Mouse (Mus musculus): ENCODE data around the gene Gm20388. TPM values are rescaled to one million over a fixed set of nuclear protein-coding genes. Genes with fewer than 3 reads are reported as not detected.

Gene Gm20388
- total RNA-seq, 2 experiments from 2014 or later = 6.8 to 7.8 TPM

DNA sequence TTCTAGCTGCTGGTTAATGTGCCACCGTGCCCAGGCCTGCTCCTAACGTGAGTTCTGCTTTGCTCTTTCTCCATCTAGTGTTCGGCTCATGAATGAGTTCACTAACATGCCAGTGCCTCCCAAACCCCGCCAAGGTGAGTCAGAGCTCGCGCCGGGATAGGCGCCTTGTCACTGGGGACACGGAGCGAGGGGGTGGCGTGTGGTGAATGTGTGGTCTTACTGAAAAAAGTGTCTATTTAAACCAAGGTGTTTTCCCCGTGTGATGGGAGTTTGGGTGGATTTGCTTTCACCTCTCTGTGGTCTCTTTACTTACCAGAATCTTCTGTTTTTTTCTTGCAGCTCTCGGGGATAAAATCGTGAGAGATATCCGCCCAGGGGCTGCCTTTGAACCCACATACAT, 37.7 kb downstream of the Gm20388 start:
- DNase-seq = no peak
- intact Hi-C loops (cut with DNase I) = loop anchor here (5.0 kb wide), 1 partner anchor 34 kb away; no protein-coding TSS in a partner anchor

DNA sequence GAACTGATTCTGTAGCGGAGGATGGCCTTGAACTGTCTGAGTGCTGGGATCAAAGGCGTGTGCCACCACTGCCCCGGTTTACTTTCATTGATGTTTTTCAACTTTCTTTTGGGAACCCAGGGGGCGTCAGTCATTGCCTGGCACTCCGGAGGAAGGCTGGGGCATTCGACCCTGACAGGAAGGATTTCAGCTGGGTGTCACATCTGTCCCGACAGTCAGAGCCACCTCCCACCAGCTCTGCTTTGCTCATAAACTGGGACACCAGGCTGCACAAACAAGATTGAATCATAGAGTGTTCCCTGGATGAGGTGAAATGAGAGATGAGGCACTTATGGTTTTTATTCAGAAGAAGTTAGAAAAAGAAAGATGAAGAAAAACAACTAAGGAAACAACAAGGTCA, 41.6 kb downstream of the Gm20388 start:
- intact Hi-C loops (cut with DNase I) = no loop called here

DNA sequence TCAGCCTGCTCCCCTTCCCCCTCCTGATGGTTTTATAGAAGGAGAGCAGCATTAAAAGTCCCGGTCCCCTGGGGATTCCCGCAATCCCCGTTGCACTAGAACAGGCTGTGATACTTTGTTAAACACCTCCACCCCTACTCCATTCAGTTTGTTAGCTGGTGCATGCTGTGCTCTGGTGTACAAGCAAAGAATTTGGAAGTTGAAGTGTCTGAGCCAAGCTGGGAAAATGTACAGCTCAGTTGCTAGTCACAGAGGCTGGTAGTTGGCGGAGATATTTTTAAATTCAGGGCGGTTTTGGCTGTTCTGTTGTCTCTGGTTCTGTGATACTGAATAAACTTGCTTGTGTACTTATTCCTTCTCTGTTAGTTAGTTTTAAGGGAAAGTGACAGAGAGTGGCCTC, 42.1 kb downstream of the Gm20388 start:
- intact Hi-C loops (cut with DNase I) = no loop called here
- no peak for DNase-seq

More for the DNA sequence above, 41.6 kb downstream of the Gm20388 start:
- DNase-seq = no peak

DNA sequence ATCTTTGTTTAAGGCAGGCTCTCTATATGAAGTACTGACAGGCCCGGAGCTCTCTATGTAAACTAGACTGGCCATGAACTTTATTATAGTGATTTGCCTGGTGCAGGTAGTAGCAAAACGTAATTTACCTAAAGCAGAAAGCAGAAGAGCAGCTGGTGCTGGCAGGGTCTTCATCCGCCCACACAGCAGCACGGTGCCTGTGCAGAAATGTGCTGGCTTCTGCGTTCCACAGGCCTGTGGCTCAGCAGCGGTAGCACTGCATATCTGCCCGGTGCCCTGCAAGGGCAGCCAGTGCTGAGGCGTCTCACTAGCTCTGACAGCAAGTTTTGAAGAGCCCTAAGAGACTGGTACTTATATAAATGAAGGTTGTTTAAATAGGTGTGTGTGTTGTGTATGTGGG, 44.7 kb downstream of the Gm20388 start:
- intact Hi-C loops (cut with DNase I) = no loop called here
- no peak for DNase-seq

DNA sequence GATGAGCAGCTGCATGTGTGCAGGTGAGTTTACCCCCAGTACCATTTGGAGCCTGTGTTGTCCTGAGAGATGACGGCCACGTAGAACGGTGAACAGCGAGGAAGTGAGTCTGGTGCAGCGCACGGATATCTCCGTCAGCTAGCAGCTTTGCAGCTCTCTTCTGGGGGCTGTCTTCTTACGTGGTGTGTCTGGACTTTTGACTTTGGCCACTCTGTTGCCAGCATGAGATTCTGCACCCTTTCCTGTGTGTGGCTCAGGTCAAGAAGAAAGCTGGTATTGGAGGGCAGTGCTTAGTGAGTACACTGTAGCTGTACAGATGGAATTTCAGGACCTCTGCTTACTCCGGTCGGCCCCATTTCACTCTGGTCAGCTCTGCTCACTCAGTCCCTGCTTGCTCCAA, 47.4 kb downstream of the Gm20388 start:
- intact Hi-C loops (cut with DNase I) = no loop called here
- no peak for DNase-seq

DNA sequence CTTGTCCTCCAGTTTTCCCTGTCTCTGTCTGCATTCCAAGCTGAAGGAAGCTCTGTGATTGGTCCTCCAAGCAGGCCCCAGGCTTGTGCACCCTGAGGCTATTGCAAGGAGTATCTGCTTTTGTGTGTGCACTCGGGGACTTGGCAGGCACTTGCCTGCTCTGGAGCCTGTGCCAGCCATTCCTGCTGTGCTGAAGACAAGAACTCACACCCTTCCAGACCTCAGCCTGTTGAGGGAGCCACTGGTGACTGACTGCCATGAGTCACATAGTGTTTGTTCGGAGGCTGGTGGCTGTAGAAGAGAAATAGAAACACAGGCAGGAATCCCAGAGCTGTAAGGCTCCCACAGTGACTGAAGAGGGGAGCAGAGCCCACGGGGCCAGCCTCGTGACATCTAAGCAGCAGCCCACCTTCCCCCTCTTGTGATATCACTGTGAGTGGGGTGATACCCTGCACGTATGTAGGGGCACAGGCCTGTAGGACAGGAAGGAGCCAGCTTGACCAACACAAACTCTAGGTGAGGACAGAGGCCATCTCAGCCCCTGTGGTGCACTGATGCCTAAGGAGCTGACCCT, 50.0 kb downstream of the Gm20388 start:
- DNase-seq = peak; percentile 39 to 56
- intact Hi-C loops (cut with DNase I) = no loop called here

DNA sequence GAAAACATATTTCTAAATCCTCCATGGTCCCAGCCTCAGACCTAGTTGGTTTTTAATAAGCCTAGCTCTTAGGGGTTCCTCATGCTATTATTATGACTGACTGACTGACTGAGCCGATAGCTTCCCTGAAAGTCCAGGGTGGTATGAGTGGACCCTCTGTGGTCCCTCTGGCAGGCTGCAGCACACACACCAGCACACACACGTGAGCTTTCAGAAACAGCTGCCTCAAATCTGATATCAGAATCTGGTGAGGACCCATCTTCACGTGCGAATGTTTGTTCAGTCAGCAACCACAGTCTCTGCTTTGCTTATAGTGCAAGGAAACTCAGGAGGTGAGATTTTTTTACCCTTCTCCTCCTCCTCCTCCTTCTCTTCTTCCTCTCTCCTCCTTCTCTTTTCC, 54.2 kb downstream of the Gm20388 start:
- no peak for DNase-seq
- intact Hi-C loops (cut with DNase I) = no loop called here

DNA sequence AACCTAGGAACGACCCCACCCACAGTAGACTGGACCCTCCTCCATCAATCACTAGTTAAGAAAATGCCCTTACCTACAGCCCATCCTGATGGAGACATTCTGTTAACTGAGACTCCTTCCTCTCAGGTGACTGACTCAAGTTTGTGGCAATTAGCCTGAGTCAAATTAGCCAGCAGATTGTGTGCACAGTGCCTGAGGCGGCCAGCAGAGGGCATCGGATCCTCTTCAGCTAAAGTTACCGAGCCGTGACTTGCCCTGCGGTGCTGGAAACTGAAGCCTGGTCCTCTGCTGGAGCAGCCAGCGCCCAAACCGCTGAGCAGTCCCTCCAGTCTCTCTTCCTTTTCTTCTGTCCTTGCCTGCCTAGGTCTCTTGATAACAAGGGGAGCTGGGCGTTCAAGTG, 56.8 kb downstream of the Gm20388 start:
- DNase-seq = no peak
- intact Hi-C loops (cut with DNase I) = no loop called here

DNA sequence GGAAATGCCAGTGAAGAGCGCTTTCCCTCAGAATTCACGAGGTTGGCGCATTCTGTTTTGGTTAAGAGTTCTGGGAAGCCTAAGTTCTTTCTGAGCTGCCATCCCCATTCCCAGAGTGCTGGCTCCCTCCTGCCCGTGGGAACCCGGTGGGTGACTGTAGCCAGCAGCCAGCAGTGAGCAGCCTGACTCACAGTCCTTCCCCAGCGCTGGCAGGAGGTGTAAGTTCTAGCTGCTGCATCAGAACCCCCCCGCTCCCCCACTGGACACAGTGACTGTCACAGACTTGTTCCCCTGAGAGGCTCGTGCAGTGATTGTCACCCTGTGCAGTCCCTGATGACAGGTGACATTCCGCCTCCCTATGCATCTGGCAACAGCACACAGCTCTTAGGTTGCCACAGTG, 59.5 kb downstream of the Gm20388 start:
- no peak for DNase-seq
- intact Hi-C loops (cut with DNase I) = no loop called here

DNA sequence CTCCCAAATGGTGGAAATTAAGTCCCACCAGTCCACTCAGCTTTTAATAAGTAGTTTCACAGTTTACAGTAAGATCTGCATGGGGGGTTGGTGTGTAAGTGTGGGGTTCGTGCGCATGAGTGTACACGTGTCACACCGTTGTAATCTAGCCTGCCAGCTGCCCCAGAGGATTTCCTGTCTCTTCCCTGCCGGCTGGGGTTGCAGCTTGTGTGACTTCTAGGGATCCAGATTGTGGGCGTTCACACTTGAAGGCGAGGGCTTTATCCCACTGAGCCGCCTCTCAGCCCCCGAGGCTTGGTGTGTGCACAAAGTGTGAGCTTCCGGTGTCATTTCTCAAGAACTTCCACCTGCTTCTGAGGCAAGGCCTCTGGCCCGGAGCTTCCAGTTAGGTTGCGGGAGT, 61.9 kb downstream of the Gm20388 start:
- DNase-seq = no peak
- intact Hi-C loops (cut with DNase I) = no loop called here

DNA sequence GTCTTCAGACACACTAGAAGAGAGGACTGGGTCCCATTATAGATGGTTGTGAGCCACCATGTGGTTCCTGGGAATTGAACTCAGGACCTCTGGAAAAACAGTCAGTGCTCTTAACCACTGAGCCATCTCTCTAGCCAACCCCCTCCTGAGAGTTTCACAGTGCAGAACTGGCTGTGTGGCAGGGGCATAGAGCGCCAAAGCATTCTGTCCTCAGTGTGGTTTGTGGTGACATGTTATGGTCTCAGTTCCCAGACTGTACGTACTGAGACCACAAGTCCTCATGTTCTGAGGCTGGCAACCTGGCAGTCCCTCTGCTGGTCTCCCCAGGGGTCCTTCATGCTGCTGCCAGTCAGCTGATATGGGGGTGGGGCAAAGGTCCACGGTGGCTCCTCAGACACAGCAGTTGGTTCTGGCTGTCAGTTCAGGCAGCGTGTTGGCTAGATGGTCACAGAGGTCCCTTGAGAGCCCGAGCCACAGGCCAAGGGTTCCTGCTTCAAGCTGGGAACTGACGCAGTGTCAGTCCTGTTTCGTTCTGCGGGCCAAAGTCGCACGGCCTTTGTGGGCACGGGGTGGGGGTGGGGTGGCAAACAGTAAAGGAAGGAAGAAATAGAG, 68.2 kb downstream of the Gm20388 start:
- intact Hi-C loops (cut with DNase I) = no loop called here
- DNase-seq = no peak

DNA sequence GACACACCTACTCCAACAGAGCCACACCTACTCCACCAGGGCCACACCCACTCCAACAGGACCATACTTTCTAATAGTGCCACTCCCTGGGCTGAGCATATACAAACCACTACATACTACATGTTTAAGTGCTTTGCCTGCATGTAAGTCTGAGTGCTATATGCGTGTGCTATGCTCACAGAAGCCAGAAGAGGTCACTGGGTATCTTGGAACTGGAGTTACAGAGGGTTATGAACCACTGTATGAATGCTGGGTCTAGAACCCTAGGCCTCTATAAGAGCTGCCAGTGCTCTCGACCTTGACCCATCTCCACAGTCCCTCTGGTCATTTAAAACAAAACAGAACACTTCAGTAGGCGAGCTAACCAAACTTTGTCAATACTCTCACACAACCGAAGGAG, 70.6 kb downstream of the Gm20388 start:
- intact Hi-C loops (cut with DNase I) = loop anchor here (5.0 kb wide), 1 partner anchor 34 kb away; no protein-coding TSS in a partner anchor
- no peak for DNase-seq

DNA sequence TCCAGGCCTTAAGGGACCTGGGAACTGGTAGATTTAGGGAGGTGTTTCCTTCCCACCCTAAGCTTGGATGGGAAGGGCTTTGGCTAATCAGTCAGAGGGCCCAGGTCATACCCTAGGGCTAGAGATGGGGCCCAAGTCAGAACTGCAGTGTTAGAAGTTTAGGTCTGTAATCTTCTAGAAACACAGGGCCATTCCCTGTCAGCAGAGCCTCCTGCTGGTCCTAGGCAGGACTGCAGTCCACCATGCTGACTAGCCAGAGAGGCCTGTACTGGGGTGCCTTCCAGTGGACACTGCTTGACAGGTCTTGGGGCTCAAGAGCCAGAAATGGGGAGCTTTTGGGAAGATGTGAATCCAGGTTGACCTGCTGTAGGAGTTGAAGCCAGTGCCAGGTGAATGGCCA, 73.4 kb downstream of the Gm20388 start:
- no peak for DNase-seq
- intact Hi-C loops (cut with DNase I) = loop anchor here (5.0 kb wide), 1 partner anchor 37 kb away; no protein-coding TSS in a partner anchor

DNA sequence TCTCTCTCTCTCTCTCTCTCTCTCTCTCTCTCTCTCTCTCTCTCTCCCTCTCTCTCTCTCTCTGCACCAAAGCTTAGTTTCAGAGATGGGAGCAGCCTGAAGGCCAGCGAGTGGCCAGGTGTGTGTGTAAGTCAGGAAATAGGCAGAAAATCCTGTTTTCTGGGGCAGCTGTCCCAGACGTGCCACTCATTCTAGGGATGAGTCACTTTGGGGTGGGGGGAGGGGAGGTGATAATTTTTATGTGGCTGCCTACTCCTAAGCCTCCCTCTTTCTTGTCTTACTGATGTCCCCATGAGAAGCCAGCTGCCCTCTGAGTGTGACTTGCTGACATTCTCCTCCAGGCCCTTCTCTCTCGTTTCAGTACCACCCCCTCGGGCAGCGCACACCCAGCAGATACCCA, 75.5 kb downstream of the Gm20388 start:
- intact Hi-C loops (cut with DNase I) = no loop called here
- DNase-seq = no peak

DNA sequence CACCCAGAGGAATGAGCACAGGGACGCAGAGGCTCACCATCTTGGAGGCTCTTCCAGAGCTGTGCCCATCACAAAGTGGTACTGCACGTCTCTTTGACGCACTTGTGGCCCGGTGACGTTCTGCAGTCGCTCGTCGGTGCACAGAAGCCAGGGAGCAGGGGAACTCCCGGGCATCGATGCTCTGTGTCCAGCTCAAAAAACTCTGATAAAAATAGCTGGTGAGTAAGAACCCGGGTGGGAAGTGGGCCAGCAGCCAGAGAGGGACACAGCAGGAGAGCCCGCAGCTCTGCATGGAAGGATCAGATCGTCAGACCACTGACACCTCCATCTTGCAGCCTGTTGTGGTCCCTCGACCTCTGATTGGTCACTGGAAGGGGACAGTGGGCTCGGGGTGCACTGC, 77.4 kb downstream of the Gm20388 start:
- intact Hi-C loops (cut with DNase I) = no loop called here
- DNase-seq = no peak

DNA sequence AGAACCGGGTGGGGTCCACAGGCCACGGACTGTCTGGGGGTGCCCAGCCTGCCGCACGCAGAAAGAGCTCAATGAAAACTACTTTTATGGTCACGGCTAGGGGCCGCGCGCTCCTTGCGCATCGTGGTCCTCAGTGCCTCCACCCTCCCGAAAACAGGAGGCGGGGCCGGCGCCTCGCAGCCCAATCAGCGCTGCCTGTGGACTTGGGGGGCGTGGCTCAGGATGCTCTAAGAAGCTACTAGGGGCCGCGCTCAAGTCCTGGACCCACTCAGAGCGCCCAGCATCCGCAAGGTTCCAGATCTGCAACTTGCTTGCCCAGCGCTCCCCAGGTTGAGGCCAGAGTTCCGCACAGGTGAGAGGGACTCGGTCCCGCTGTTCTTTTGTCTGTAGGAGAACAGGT, 81.6 kb downstream of the Gm20388 start, which contains the start of gene Crispld2:
TSS of gene Crispld2 (plus strand) at position 190 of the 400 bp plus-strand sequence.
- peak; percentile 67 to 81 for DNase-seq
- intact Hi-C loops (cut with DNase I) = loop anchor here (5.0 kb wide), 1 partner anchor 80 kb away; no protein-coding TSS in a partner anchor

DNA sequence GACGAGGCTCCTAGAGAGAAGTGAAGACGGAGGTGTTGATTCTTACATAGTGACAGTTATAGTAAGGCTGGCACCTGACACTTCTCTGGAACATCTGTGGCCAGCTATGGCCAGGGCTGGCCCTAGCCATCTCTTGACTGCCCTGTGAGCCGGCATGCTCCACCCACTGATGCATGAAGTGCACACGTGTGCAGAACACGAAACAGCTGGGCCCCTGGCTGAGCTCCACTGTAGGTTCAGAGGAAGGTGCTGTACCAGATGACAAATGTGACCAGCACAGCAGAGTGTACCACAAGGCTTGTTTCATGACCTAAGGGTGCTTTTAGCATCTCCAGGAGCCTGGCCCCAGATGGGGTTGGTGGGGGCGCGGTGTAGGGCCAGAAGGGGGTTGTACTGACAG, 83.5 kb downstream of the Gm20388 start:
- intact Hi-C loops (cut with DNase I) = loop anchor here (5.0 kb wide), 1 partner anchor 78 kb away; no protein-coding TSS in a partner anchor
- no peak for DNase-seq

DNA sequence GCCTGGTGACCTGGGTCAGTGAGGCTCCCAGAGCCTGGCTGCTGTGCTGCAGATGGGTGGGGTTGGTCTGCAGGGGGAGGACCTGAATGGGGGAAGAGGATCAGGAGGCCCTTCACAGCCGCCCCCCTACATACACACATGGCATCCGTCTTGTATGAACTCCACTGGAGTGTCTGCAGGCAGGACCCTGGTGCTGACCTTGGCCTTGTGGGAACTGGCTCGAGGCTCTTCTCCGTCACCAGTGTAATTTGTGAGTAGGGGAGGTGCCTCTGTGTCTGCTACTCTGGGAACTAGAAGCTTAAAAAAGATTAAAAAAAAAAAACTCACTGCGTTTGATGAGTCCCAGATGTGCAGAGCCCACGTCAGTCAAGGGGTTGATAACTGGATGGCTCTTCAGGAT, 83.9 kb downstream of the Gm20388 start:
- intact Hi-C loops (cut with DNase I) = loop anchor here (5.0 kb wide), 1 partner anchor 78 kb away; no protein-coding TSS in a partner anchor
- no peak for DNase-seq

DNA sequence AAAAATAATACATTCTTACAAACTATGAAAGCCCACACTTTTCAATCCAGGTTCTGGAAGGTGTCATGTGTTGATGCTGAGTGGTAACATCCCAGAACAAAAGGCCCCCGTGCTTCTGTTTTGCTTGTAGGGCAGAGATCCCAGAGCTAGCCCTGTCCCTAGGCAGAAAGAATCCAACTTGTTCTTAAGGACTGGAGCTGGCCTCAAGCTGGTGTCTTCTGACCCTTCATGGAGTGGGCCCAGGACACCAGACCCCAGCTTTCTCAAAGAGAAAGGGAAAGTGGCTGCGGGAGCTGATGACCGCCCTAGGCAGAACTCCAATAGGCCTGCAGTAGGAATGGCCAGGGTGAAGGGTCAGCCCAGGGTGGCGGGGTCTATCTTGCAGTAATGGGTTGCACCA, 86.6 kb downstream of the Gm20388 start:
- intact Hi-C loops (cut with DNase I) = no loop called here
- no peak for DNase-seq

DNA sequence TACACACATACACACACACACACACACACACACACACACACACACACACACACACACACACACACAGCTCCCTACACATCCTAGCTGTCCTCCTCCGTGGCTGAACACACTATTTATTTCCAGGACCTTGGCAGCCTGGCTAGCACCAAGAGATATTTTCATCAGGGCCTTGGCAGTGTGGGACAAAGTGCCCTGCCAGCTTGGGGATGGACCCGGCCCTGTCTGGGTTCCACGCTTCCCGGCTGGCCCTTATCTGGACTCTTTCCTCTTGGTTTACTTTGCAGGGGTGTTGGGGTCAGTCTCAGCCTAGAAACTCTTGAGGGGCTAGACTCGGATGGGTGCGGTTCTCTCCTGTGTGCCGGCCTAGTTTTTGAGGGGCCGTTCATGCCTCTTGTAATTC, 89.8 kb downstream of the Gm20388 start:
- intact Hi-C loops (cut with DNase I) = loop anchor here (5.0 kb wide), 1 partner anchor 67 kb away; no protein-coding TSS in a partner anchor
- DNase-seq = peak; percentile 36 to 45

DNA sequence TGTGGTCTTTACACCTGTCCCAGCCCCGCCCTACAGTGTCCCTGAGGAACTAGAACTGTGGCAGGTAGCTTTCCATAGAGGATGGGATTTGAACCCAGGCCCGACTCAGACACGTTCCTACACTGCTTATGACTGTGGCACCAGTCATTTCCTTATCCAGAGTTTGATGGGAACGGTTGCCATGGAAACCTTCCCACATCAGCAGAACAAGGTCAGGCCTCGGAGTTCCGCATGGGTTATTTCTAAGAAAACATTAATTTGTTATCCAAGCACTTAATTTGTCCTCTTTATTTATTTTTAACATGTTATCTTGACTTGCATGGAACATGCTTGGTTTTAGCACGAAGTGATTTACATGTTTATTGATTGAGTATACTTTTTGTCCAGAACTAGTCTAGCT, 91.1 kb downstream of the Gm20388 start:
- intact Hi-C loops (cut with DNase I) = loop anchor here (5.0 kb wide), 1 partner anchor 66 kb away; no protein-coding TSS in a partner anchor
- no peak for DNase-seq

DNA sequence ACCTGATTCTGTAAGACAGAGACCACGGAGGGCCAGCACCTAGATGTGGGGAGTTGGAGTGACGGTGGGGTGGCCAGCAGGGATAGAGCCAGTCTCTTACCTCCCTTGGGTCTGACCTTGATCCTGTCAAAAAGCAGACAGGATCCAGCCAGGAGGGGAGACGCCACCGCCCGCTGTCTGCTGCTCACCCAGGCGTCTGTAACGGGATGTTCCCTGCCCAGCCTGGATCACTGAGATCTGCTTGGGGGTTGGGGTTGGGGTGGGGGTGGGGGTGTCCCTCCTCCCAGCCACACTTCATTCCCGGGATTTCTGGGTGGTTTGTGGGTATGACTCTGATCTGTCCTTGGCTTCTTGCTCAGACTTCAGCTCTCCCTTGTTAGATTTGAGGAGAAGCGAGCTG, 91.7 kb downstream of the Gm20388 start:
- no peak for DNase-seq
- intact Hi-C loops (cut with DNase I) = loop anchor here (5.0 kb wide), 1 partner anchor 65 kb away; no protein-coding TSS in a partner anchor
